Mouse (Mus musculus): ENCODE measurements around the gene Zbtb20.

- TF ChIP-seq CTCF (IDR thresholded peaks at IDR 0.05) = no peak
- TF ChIP-seq EP300 (IDR thresholded peaks at IDR 0.05; ENCODE audit: insufficient read depth, low read depth, low read length) = no peak
These were observed 699.4 kb downstream of the Zbtb20 start for GRCm38 (mm10) chr16:43575066-43575465.

All from heart, adult 2 months (tissue).